Mouse (Mus musculus): ENCODE measurements around the gene Dhrs11. TPM values are rescaled to one million over a fixed set of nuclear protein-coding genes. Genes with fewer than 3 reads are reported as not detected.

Dhrs11 gene
- polyA plus RNA-seq, 1 experiment = 35.2 TPM

- H3K36me3 ChIP-seq (ENCODE audit: control insufficient read depth, insufficient read depth, low read length) = no peaks in the 10 kb centered on the region
- TF ChIP-seq CTCF (IDR thresholded peaks at IDR 0.05; ENCODE audit: control insufficient read depth, insufficient read depth, insufficient replicate concordance, low read depth, low read length) (no peak), POLR2A (IDR thresholded peaks at IDR 0.05; ENCODE audit: control insufficient read depth, low read depth, low read length) (no peak)
- no peaks in the 10 kb centered on the region for H3K27me3 ChIP-seq (ENCODE audit: control insufficient read depth, insufficient read depth, low read length)
- H3K4me1 ChIP-seq (ENCODE audit: control insufficient read depth, insufficient read depth, low read length) = peaks cover 4% of the 10 kb centered on the region
- H3K4me3 ChIP-seq (ENCODE audit: control insufficient read depth, low read depth, low read length) = no peak overlapping the region
- H3K27ac ChIP-seq (ENCODE audit: control insufficient read depth, insufficient read depth, low read depth, low read length) = no peak overlapping the region
Observed at GRCm38 (mm10) chr11:84775560-84775959, 53.2 kb downstream of the Dhrs11 start.

GRCm38 (mm10) chr11:84774870-84775514 lies 53.8 kb downstream of the Dhrs11 start:
- no peaks in the 10 kb centered on the region for H3K27me3 ChIP-seq (ENCODE audit: control insufficient read depth, insufficient read depth, low read length)
- H3K4me3 ChIP-seq (ENCODE audit: control insufficient read depth, low read depth, low read length) = no peak overlapping the region
- H3K36me3 ChIP-seq (ENCODE audit: control insufficient read depth, insufficient read depth, low read length) = no peaks in the 10 kb centered on the region
- no peak overlapping the region for H3K27ac ChIP-seq (ENCODE audit: control insufficient read depth, insufficient read depth, low read depth, low read length)
- H3K4me1 ChIP-seq (ENCODE audit: control insufficient read depth, insufficient read depth, low read length) = no peaks in the 10 kb centered on the region; the same call in 1 of the 2 replicates
- no peak for TF ChIP-seq POLR2A (IDR thresholded peaks at IDR 0.05; ENCODE audit: control insufficient read depth, low read depth, low read length)
- TF ChIP-seq CTCF (IDR thresholded peaks at IDR 0.05; ENCODE audit: control insufficient read depth, insufficient read depth, insufficient replicate concordance, low read depth, low read length) = no peak

Other genes with a start within 250 kb of the Dhrs11 start
- gene Mrm1, start 9.5 kb downstream of the Dhrs11 start, polyA plus RNA-seq (2012; rRNA removed) = 3.6 and 4.2 TPM in 2 replicates
- 274 and 308 TPM in 2 replicates for gene Ggnbp2, start 41.8 kb upstream of the Dhrs11 start, polyA plus RNA-seq (2012; rRNA removed)
- 24.5 and 24.7 TPM in 2 replicates for gene Myo19, start 51.2 kb upstream of the Dhrs11 start, polyA plus RNA-seq (2012; rRNA removed)
- gene Pigw, start 51.3 kb upstream of the Dhrs11 start, polyA plus RNA-seq (2012; rRNA removed) = 1.9 and 2.9 TPM in 2 replicates
- 44.6 and 45.3 TPM in 2 replicates for gene Znhit3, start 87.4 kb upstream of the Dhrs11 start, polyA plus RNA-seq (2012; rRNA removed)
- gene Car4, start 128.8 kb upstream of the Dhrs11 start, polyA plus RNA-seq (2012; rRNA removed) = 2.4 and 4.0 TPM in 2 replicates

Measured in testis, adult 2 months (tissue).